Mouse (Mus musculus) embryonic facial prominence, embryonic 12.5 days (tissue): ENCODE measurements around the gene BC107364. TPM values are rescaled to one million over a fixed set of nuclear protein-coding genes. Genes with fewer than 3 reads are reported as not detected.
"Not testable (repeated sequence)": the region's sequence is repeated elsewhere in the genome, so short reads cannot be mapped to it uniquely, and the experiment has no call there.

Source experiments
- ATAC-seq: fragments of 200-750 bp; cut with Nextera tagmentation; 2 replicates; pipeline ENCODE4 v1.8.0; 2017; ENCODE audit not compliant: insufficient number of reproducible peaks, insufficient read depth, low FRiP score, low TSS enrichment
- H3K27ac ChIP-seq: fragments of 300-500 bp; sonication (generic); 2 replicates; pipeline ENCODE4 v1.5.1; 2016; ENCODE audit warnings: mild to moderate bottlenecking
- H3K27me3 ChIP-seq: fragments of 300-500 bp; sonication (generic); 2 replicates; pipeline ENCODE4 v1.6.1; 2016; ENCODE audit warnings: mild to moderate bottlenecking, moderate library complexity
- H3K36me3 ChIP-seq: fragments of 300-500 bp; sonication (generic); 2 replicates; pipeline ENCODE4 v1.6.1; 2016; ENCODE audit warnings: mild to moderate bottlenecking
- H3K4me1 ChIP-seq: fragments of 300-500 bp; sonication (generic); 2 replicates; pipeline ENCODE4 v1.6.1; 2016
- H3K4me2 ChIP-seq: fragments of 300-500 bp; sonication (generic); replicated peaks from 2 replicates; pipeline ENCODE4 v1.6.1; 2016; ENCODE audit warnings: mild to moderate bottlenecking, moderate library complexity
- H3K4me3 ChIP-seq: fragments of 300-500 bp; sonication (generic); 2 replicates; pipeline ENCODE4 v1.5.1; 2016; ENCODE audit warnings: mild to moderate bottlenecking
- H3K9ac ChIP-seq: fragments of 300-500 bp; sonication (generic); 2 replicates; pipeline ENCODE4 v1.6.1; 2016; ENCODE audit warnings: mild to moderate bottlenecking, moderate library complexity
- H3K9me3 ChIP-seq: fragments of 300-500 bp; sonication (generic); 2 replicates; pipeline ENCODE4 v1.6.1; 2016; ENCODE audit warnings: mild to moderate bottlenecking, moderate library complexity
- WGBS: fragments of 180-500 bp; shearing (Covaris S2); methylation state at CpG from one replicate; pipeline ENCODE4 v1.1.7; 2016; 5-methylcytosine and 5-hydroxymethylcytosine counted together
- polyA plus RNA-seq: library from polyadenylated mRNA; unstranded; fragments of >200 nt; fragmentation: Nextera tagmentation; extraction: Ambion mirVana; gene quantifications from 2 replicates; pipeline ENCODE4 v1.2.1, GENCODE M21; 2016

Gene BC107364
- polyA plus RNA-seq: 0.26 TPM in 1 of 2 replicates, not detected in the other

DNA sequence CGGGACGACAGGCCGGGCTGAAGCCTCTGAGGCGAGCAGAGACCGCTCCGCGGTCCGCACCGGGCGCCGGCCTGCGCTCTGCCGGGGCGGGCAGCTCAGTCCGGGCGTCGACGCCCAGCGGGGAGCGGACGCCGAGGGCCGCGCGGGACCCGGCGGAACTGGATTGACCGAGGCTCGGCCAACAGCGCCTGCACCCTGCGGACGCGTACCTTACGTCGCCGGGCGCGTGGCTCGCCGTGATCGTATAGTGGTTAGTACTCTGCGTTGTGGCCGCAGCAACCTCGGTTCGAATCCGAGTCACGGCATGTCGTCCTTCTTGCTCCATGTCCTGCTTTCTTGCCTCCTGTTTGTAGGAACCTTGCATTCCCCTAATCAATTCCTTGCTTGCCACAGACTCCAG is at the start of gene BC107364:
BC107364 (minus strand) TSS at position 45 of the 400 bp plus-strand sequence.
- H3K9ac ChIP-seq, H3K27me3 ChIP-seq, H3K9me3 ChIP-seq, H3K4me2 ChIP-seq, H3K4me1 ChIP-seq, H3K27ac ChIP-seq, H3K4me3 ChIP-seq, ATAC-seq, H3K36me3 ChIP-seq: not testable (repeated sequence)
- no CpG with 5 or more reads among the region's 48 CpGs for WGBS

DNA sequence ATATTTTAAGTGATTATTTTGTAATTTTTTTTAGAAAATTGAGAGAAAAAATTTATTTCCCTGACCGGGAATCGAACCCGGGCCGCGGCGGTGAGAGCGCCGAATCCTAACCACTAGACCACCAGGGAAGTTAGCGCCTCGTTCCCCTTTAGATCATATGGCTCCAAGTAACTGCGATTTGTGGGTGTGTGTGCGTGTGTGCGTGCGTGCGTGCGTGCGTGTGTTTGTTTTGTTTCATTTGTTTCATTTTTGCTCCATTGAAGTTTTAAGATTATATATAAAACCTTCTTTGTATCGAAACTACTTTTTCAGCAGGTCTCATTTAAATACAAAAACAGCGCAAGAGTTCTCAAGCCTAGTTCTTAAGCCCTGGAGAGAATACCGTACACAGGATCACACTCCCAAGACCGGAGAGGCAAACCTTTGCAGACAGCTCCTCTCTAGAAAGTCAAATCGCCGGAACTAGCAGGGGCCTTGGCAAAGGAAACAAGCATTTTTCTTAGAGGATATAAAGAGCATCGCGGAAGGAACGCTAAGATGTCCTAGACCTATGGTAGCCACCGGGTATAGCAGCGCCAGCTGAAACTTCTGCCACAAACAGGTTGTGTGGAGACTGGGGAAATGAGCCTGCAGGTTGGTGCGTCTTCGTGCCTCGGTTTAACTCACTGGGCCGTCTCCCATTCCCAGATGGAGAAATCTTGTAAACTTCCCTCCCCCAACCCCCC is 49.4 kb upstream of the BC107364 start:
- no peaks in the 10 kb centered on the region for H3K4me1 ChIP-seq
- H3K27ac ChIP-seq: peak overlapping the region; percentile 76
- H3K9me3 ChIP-seq: no peaks in the 10 kb centered on the region
- peak overlapping the region; percentile 68 for H3K9ac ChIP-seq
- no peaks in the 10 kb centered on the region for H3K36me3 ChIP-seq
- ATAC-seq: peak; percentile 77; the same call in 1 of the 2 replicates
- H3K4me2 ChIP-seq: peak overlapping the region; percentile 66
- H3K27me3 ChIP-seq: no peaks in the 10 kb centered on the region
- WGBS: 0% methylated on average over 32 of the region's 32 CpGs
- H3K4me3 ChIP-seq: peak overlapping the region; percentile 64

DNA sequence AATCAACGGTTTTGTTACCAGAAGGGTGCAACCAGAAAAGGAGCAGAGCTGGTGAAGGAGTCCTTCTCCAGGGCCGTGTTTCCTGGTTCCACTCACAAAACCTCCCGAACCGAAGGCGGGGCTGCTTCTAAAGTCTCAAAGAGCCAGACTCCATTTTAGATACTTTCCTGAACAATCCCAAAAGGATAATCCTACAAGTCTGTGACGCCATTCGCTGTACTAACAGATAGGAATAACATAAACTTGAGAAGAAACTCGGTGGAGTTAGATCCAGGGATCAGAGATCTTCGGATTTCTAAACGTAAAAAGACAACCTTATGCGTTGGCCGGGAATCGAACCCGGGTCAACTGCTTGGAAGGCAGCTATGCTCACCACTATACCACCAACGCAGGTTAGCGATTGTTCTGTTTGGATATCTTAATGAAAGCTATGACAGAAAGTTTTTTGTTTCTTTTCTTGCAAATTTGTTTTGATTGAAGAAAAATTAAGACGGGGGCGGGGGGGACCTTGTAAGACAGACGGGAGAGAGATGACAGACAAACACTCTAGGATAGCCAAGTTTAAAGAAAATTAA is 48.7 kb upstream of the BC107364 start:
- ATAC-seq: peak; percentile 66
- Histone ChIP-seq H3K4me3 (peak overlapping the region; percentile 64), H3K27me3 (no peaks in the 10 kb centered on the region), H3K27ac (peak overlapping the region; percentile 86), H3K9me3 (no peaks in the 10 kb centered on the region), H3K4me1 (no peaks in the 10 kb centered on the region), H3K36me3 (no peaks in the 10 kb centered on the region), H3K4me2 (peak overlapping the region; percentile 63), H3K9ac (peak overlapping the region; percentile 61)
- under 1% methylated on average over 19 of the region's 19 CpGs for WGBS

DNA sequence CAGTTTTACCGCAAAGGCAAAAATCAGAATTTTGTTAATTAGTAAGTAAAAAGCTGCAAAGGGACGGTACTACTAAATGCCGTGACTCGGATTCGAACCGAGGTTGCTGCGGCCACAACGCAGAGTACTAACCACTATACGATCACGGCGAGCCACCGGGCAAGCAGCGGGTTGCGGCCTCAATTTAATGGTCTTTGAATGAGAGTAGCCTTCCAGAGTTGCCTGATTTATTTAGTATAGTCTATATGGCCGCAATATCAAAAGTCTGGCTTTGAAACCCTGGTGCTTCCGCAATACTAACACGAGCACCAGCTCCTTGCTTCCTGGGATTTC is 48.1 kb upstream of the BC107364 start:
- no peaks in the 10 kb centered on the region for H3K4me1 ChIP-seq
- ATAC-seq: peak; percentile 72
- peak overlapping the region; percentile 89 for H3K27ac ChIP-seq
- H3K9ac ChIP-seq: peak overlapping the region; percentile 61
- no peaks in the 10 kb centered on the region for H3K27me3 ChIP-seq
- H3K36me3 ChIP-seq: no peaks in the 10 kb centered on the region
- under 1% methylated on average over 17 of the region's 17 CpGs for WGBS
- peak overlapping the region; percentile 63 for H3K4me2 ChIP-seq
- peak overlapping the region; percentile 64 for H3K4me3 ChIP-seq
- no peaks in the 10 kb centered on the region for H3K9me3 ChIP-seq

DNA sequence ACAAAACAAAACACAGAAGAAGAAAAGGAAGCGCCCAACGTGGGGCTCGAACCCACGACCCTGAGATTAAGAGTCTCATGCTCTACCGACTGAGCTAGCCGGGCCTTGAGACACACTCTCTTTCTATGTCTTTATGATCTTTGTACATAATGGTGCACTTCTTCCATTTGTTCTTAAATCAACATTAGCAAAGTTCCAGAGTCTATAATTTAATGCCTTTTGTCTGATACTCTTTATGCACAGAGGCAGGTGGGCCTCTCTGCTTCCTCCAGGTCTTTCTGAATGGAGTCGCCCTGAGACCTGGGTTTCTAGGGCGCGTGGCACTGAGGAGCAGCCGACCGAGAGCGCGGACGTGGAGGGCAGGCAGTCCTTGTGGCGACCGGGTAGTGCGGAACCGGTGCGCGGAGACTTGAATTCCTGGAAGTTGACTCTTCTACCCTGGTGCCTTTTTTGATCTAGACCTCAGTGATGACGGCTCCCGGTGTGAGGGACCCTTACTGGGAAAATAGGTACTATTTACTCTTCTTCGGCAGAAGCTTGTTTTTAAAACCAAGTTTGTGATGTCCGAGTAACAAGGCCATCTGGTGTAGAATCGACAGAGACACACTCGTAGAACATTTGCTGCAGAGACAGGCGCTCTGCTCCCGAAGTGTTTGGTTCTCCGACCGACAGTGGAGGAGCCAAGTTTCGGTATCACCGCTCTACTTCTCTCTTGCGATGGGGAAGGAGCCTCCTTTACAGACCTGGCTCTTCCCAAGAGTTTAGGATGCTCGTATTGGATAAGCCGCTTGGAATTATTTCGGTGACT is 47.6 kb upstream of the BC107364 start:
- Histone ChIP-seq H3K4me1 (no peaks in the 10 kb centered on the region), H3K36me3 (no peaks in the 10 kb centered on the region), H3K27me3 (no peaks in the 10 kb centered on the region), H3K9ac (peak overlapping the region; percentile 54), H3K9me3 (no peaks in the 10 kb centered on the region), H3K4me2 (peak overlapping the region; percentile 47), H3K4me3 (peak overlapping the region; percentile 64), H3K27ac (peak overlapping the region; percentile 89)
- ATAC-seq: no peak
- under 1% methylated on average over 36 of the region's 36 CpGs for WGBS

DNA sequence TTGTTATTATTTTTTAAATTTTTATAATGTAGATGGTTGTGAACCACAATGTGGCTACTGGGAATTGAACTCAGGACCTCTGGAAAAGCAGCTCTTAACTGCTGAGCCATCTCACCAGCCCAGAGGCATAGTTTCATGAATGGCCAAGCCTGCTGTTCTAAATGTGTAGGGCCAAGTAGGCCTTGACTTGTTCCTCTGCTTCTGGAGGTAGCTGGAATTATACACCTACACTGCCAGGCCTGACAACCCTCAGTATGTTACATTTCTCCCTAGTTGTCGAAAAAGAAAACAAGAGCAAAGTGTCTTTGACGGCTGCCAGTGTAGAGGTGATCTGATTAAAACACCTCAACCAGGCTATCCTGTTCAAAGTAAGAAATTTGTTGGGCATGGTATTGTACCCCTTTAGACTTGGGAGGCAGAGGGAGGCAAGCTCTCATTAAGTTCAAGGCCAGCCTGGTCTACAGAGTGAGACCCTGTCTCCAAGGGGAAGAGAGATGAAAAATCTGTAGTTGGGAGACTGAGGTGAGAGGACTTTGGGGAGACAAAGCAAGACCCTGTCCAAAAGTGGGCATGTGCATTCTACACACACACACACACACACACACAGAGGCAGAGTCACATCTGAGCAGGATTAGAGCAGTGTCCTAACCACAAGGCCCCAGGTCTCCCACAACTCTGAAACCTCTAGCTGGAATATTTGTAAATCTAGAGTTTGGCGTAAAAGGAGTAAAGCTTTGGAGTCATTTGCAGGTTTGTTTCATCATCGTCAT is 46.6 kb upstream of the BC107364 start:
- ATAC-seq: no peak
- H3K4me2 ChIP-seq: peak overlapping the region; percentile 47
- no peaks in the 10 kb centered on the region for H3K9me3 ChIP-seq
- no peaks in the 10 kb centered on the region for H3K36me3 ChIP-seq
- H3K9ac ChIP-seq: no peak overlapping the region
- WGBS: 80% methylated on average over 4 of the region's 4 CpGs
- no peaks in the 10 kb centered on the region for H3K4me1 ChIP-seq
- H3K27me3 ChIP-seq: no peaks in the 10 kb centered on the region
- H3K27ac ChIP-seq: no peak overlapping the region
- H3K4me3 ChIP-seq: 0 out of 2 replicates have a peak overlapping the region, but pooled peaks have one; percentile 5

DNA sequence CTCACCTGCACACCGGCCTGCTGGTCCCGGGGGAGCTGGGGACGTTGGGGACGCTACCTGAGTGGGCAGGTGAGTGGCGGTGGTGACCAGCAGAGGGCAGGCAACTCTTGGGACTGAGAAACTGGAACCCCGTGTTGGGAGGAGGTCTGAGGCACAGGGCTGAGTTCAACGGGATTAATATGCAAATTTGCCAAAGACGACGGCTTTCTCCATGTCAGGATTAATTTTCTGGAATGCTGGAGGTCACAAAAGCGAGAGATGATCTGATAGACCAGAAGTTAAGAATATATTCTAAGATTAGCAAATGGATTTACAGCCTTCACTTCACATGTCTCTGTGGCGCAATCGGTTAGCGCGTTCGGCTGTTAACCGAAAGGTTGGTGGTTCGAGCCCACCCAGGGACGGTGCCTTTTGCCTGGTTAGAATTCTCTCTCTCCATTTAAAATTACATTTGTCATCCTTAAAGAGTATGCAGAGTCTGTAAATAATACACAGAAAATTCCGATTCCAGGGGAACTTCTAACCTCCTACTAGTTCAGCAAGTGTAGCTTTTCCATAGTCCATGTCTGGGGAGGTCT is 45.4 kb upstream of the BC107364 start:
- H3K4me2 ChIP-seq: peak overlapping the region; percentile 73
- H3K27me3 ChIP-seq: no peaks in the 10 kb centered on the region
- no peak for ATAC-seq
- no peaks in the 10 kb centered on the region for H3K9me3 ChIP-seq
- H3K27ac ChIP-seq: 0 out of 2 replicates have a peak overlapping the region, but pooled peaks have one; percentile 26
- no peaks in the 10 kb centered on the region for H3K36me3 ChIP-seq
- H3K4me3 ChIP-seq: peak overlapping the region; percentile 55
- 0% methylated on average over 19 of the region's 19 CpGs for WGBS
- no peaks in the 10 kb centered on the region for H3K4me1 ChIP-seq
- H3K9ac ChIP-seq: peak overlapping the region; percentile 53

DNA sequence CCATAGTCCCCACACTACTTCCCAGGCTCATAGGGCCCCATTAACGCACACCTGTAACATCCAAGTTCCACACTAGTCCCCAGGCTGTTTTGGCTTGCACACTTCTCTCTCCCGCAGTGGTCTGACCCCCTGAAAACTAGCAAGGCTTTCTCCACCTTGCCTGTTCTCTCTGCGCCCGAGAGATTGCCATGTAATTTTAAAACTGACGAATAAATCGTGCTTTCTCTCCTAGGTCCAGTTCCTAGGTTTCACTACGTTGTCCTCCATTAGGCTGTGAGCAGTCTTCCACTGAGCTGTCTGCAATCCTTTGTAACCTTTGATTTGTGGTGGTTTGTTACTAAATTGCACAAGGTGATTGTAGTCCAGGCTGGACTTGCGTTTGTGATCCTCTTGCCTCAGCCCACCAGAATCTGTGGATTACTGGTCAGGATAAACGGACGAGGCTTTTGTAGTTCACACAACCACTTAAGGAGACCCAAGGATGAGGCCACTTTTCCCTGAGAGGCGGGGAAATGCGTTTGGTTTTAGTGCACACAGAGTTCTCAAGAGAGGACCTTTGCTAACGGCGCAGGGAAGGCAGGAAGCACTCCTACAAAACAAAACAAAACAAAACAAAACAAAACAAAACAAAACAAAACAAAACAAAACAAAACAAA is 44.6 kb upstream of the BC107364 start:
- peak overlapping the region; percentile 53 for H3K9ac ChIP-seq
- not testable (repeated sequence) for H3K9me3 ChIP-seq, H3K4me1 ChIP-seq, H3K36me3 ChIP-seq, H3K27me3 ChIP-seq, ATAC-seq, H3K27ac ChIP-seq
- peak overlapping the region; percentile 73 for H3K4me2 ChIP-seq
- H3K4me3 ChIP-seq: peak overlapping the region; percentile 55
- WGBS: 12% methylated on average over 14 of the region's 14 CpGs

DNA sequence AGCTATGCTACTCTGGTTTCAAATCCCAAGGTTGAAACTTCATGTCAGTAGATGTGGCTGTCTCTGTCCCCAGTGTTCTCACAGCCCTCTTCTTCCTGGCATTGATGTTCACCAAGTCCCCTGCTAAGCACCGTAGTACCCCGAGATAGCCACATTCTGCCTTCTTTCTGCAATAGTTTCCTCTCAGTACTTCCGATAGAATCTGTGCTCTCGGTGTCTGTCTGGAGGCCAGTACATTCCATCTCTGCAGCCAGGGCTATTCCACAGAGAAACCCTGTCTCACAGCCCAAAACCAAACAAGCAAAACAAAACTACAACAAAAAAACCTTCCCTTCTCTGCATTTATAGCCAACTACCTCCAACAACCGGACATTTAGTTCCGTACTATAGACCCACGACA is 44.1 kb upstream of the BC107364 start:
- ATAC-seq: no peak
- no peaks in the 10 kb centered on the region for H3K4me1 ChIP-seq
- no peak overlapping the region for H3K27ac ChIP-seq
- 61% methylated on average over 7 of the region's 7 CpGs for WGBS
- no peaks in the 10 kb centered on the region for H3K27me3 ChIP-seq
- H3K9me3 ChIP-seq: no peaks in the 10 kb centered on the region
- H3K4me2 ChIP-seq: peak overlapping the region; percentile 73; the same call in 1 of the 2 replicates
- H3K9ac ChIP-seq: no peak overlapping the region
- H3K4me3 ChIP-seq: no peak overlapping the region
- no peaks in the 10 kb centered on the region for H3K36me3 ChIP-seq

DNA sequence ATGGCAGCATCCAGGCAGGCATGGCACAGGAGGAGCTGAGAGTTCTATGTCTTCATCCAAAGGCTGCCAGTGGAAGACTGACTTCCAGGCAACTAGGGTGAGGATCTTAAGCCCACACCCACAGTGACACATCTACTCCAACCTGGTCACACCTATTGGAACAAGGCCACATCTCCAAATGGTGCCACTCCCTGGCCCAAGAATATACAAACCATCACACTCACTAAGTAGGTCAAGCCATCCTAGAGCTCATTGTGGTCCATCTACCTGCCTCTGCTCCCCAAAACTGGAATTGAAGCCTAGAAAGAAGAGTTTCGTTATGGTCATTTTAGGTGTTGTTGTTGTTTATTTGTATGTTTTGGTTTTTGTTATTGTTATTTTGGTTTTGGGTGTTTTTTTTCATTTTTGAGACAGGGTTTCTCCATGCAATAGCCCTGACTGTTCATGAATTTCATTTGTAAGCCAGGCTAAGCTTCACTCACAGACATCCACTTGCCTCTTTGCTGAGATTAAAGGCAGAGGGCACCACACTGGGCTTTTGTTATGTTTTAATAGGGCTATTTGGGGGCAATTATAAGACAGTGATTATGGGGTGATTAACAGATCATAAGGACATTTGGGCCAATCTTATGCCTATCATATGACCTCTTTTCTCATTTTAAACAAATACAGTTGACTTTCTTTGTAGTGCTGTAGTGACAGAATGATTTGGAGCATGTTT is 43.5 kb upstream of the BC107364 start:
- no peak overlapping the region for H3K9ac ChIP-seq
- 90% methylated on average over 1 of the region's 1 CpGs for WGBS
- H3K27me3 ChIP-seq: no peaks in the 10 kb centered on the region
- no peaks in the 10 kb centered on the region for H3K9me3 ChIP-seq
- no peak overlapping the region for H3K27ac ChIP-seq
- H3K4me3 ChIP-seq: no peak overlapping the region
- H3K4me1 ChIP-seq: no peaks in the 10 kb centered on the region
- H3K36me3 ChIP-seq: no peaks in the 10 kb centered on the region
- no peak overlapping the region for H3K4me2 ChIP-seq
- ATAC-seq: no peak
